Mouse (Mus musculus): ENCODE results near the gene Gtpbp8. TPM values are rescaled to one million over a fixed set of nuclear protein-coding genes. Genes with fewer than 3 reads are reported as not detected.

Gene Gtpbp8
- total RNA-seq (2017) = 4.5 and 9.3 TPM in 2 replicates

DNA sequence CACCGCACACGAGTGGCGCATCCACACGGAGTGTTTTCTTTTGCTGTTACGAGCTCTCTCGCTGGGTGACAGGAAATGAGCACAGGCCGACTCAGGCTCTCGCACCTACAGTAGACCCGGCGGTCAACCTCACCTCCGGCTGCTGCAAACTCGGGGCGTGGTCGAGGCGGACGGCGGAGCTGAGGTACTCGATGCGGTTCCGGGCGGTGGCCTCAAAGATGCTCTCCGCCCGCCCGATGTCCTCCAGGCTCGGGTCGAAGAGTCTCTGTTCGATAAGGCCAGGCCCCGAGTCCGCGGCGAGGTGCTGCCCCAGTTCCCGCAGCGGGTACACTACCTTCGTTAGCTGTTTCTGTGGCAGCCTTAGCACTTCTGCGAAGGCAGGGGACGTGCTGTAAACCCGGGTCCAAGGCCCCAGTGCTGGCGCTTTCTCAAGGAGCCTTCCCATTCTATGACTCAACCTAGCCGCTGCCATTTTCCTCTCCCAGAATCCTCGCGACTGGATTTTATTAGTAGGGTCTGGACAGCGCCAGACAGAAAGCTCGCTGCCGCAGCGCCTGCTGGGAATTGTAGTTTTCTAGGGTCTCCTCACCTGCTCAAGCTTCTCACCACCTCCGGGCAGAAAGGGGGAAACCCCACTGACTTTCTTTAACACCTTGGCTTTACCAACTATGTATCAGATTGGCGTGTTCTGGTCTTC is at the start of gene Gtpbp8:
Gtpbp8 (minus strand) TSS at position 498 of the 697 bp plus-strand sequence.
- peak; percentile 89 for ATAC-seq (ENCODE audit: extremely low read depth, insufficient number of reproducible peaks, low FRiP score, poor library complexity, severe bottlenecking)

GRCm38 (mm10) chr16:44794416-44794815 is 48.3 kb upstream of the Gtpbp8 start:
- ATAC-seq (ENCODE audit: extremely low read depth, insufficient number of reproducible peaks, low FRiP score, poor library complexity, severe bottlenecking) = no peak

DNA sequence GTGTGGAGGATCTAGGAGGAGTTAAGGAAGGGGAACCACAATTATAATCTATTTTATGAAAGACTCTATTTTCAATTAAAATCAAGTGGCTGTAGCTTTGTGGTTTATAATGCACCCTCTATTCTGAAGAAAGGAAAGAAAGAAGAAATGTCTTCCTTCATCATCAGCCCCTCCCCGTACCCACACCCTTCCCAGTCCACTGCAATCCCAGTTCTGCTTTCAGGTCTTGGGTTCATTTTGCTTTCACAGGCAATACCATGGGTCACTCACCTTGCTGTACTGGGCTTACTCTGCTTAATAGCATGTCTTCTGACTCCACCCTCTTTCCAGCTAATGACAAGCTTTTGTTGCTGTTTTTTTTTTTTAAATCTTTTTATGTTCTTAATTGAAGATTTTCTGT is 40.8 kb upstream of the Gtpbp8 start:
- no peak for ATAC-seq (ENCODE audit: extremely low read depth, insufficient number of reproducible peaks, low FRiP score, poor library complexity, severe bottlenecking)

DNA sequence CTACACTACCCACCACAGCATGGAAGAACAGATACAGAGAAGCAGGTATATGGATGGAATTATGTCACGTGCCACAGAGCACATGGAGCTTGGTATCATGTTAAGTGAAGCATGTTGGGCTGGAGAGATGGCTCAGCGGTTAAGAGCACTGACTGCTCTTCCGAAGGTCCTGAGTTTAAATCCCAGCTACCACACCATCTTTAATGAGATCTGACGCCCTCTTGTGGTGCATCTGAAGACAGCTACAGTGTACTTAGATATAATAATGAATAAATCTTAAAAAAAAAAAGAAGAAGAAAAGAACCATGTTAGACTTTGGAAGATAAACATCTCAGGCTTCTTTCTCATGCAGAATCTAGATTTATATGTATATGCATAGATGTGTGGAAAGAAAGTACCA is 34.6 kb upstream of the Gtpbp8 start:
- ATAC-seq (ENCODE audit: extremely low read depth, insufficient number of reproducible peaks, low FRiP score, poor library complexity, severe bottlenecking) = no peak

- ATAC-seq (ENCODE audit: extremely low read depth, insufficient number of reproducible peaks, low FRiP score, poor library complexity, severe bottlenecking) = no peak
Measured at GRCm38 (mm10) chr16:44779494-44779893, 33.3 kb upstream of the Gtpbp8 start.

GRCm38 (mm10) chr16:44778538-44779147 is 32.5 kb upstream of the Gtpbp8 start:
- ATAC-seq (ENCODE audit: extremely low read depth, insufficient number of reproducible peaks, low FRiP score, poor library complexity, severe bottlenecking) = peak; percentile 66; the same call in 1 of the 2 replicates

GRCm38 (mm10) chr16:44774201-44774600 is 28.0 kb upstream of the Gtpbp8 start:
- no peak for ATAC-seq (ENCODE audit: extremely low read depth, insufficient number of reproducible peaks, low FRiP score, poor library complexity, severe bottlenecking)

DNA sequence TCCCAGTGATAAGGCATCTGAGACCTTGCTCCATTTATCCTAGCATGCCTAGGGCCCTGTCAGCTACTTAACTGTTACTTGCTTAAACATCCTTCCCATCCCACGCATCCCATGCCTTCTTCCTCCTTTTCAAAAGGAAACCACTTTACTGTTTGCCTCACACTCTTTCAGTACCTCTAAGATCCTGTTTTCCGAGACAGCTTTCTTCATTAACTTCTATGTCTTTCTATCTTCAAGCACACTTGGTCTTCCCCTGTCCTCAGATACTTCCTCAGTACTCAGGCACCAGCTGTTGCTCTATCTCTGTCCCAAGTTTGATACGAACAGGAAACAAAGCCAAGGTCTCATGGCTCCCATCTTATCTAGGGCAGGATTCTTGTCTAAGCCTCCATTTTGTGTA is 27.5 kb upstream of the Gtpbp8 start:
- no peak for ATAC-seq (ENCODE audit: extremely low read depth, insufficient number of reproducible peaks, low FRiP score, poor library complexity, severe bottlenecking)

GRCm38 (mm10) chr16:44772577-44772976 is 26.4 kb upstream of the Gtpbp8 start:
- no peak for ATAC-seq (ENCODE audit: extremely low read depth, insufficient number of reproducible peaks, low FRiP score, poor library complexity, severe bottlenecking)

DNA sequence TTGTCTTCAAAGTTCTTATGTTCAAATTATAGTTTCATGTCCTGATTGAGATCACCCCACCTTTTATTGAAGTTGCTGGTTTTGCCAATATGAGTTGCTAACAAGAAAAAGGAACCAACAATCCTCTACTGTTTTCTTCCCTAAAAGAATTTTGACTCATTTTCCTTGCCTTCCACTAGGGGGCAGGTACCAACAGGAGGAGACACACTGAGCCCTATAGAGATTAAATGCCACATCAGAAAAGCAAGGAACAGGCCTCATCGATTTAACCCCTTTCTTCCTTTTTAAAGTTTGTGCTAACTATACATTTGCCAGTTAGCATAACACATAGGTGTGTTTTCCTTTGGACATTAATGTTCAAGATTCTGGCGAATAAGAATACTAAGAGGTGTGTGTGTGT is 21.8 kb upstream of the Gtpbp8 start:
- ATAC-seq (ENCODE audit: extremely low read depth, insufficient number of reproducible peaks, low FRiP score, poor library complexity, severe bottlenecking) = peak; percentile 77

- no peak for ATAC-seq (ENCODE audit: extremely low read depth, insufficient number of reproducible peaks, low FRiP score, poor library complexity, severe bottlenecking)
Measured at GRCm38 (mm10) chr16:44767506-44767905, 21.3 kb upstream of the Gtpbp8 start.

GRCm38 (mm10) chr16:44766320-44766892 is 20.2 kb upstream of the Gtpbp8 start:
- no peak for ATAC-seq (ENCODE audit: extremely low read depth, insufficient number of reproducible peaks, low FRiP score, poor library complexity, severe bottlenecking)

GRCm38 (mm10) chr16:44765555-44766319 is 19.6 kb upstream of the Gtpbp8 start, which contains the start of gene Cd200r1:
Gene Cd200r1 (plus strand): TSS chr16:44765736.
- ATAC-seq (ENCODE audit: extremely low read depth, insufficient number of reproducible peaks, low FRiP score, poor library complexity, severe bottlenecking) = peak; percentile 39; the same call in 1 of the 2 replicates

DNA sequence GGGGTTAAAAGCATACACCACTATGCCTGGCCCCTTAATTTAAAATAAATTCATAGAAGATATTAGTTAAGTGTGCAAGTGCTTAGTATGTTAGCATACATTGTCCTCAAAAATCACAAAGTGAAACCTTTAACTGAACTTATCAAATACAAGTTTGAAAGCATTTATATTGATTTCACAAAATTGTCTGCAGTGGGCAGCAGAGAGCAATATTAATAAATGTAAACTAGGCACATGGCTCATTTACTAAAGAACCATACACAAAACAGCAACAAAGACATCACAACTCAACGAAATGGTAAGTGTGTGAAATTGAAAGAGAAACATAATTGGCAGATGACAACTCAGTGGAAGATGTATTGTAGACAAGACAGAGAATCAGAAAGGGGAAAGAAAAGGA is 15.6 kb upstream of the Gtpbp8 start:
- no peak for ATAC-seq (ENCODE audit: extremely low read depth, insufficient number of reproducible peaks, low FRiP score, poor library complexity, severe bottlenecking)

GRCm38 (mm10) chr16:44757700-44758099 is 11.5 kb upstream of the Gtpbp8 start:
- no peak for ATAC-seq (ENCODE audit: extremely low read depth, insufficient number of reproducible peaks, low FRiP score, poor library complexity, severe bottlenecking)

DNA sequence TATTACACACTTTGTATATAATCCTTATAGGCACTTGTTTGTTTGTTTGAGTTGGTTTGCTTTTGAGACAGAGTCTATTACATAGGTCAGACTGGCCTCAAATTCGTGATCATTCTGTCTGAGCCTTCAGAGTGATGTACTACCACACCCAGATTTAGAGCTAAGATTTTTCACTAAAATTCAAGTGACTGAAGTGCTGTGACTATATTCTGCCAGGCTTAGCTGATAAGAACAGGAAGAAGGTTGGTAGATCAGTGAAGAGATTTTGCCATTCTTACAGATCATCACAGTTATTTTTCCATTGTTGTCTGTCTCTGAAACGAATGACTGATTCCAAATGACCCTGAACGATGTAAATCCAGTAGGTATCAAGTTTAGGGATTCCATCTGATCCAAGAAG is 1.8 kb upstream of the Gtpbp8 start:
- no peak for ATAC-seq (ENCODE audit: extremely low read depth, insufficient number of reproducible peaks, low FRiP score, poor library complexity, severe bottlenecking)

GRCm38 (mm10) chr16:44745471-44745865 is 695 bp downstream of the Gtpbp8 start:
- ATAC-seq (ENCODE audit: extremely low read depth, insufficient number of reproducible peaks, low FRiP score, poor library complexity, severe bottlenecking) = no peak

DNA sequence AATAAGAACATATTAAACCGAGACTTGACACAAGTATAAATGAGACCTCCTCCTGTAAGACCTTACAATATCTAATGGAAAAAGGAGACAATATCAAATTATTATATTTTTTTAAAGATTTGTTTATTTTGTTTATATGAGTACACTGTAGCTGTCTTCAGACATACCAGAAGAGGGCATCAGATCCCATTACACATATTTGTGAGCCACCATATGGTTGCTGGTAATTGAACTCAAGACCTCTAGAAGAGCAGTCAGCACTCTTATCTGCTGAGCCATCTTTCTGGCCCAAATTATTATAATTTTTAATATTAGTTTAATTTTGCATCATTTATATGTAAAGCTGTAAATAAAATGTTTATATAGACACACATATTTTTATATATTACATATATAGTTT is 3.4 kb downstream of the Gtpbp8 start:
- no peak for ATAC-seq (ENCODE audit: extremely low read depth, insufficient number of reproducible peaks, low FRiP score, poor library complexity, severe bottlenecking)

DNA sequence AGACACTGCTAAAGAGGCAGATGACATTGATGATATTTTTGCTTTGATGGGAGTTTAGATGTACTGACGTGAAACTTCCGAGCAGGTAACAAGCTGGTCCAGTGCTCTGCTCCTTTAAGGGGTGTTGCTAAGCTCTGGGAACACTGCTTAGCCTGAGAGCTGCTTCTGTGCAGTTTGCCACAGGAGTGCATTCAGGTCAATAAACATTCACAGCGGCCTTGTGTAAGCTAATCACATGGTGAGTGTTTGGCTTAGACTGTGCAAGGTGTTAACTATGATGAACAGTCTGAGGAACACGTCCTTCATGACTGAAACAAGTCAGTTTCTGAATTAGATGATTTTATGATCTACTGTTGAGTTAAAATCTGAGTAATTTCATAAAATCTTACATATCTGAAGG is 10.0 kb downstream of the Gtpbp8 start:
- ATAC-seq (ENCODE audit: extremely low read depth, insufficient number of reproducible peaks, low FRiP score, poor library complexity, severe bottlenecking) = no peak

- ATAC-seq (ENCODE audit: extremely low read depth, insufficient number of reproducible peaks, low FRiP score, poor library complexity, severe bottlenecking) = no peak
Measured at GRCm38 (mm10) chr16:44735676-44736075, 10.5 kb downstream of the Gtpbp8 start.

Measured in neutrophil, adult 5-6 weeks (primary cell).